Mouse (Mus musculus) embryonic facial prominence, embryonic 10.5 days (tissue): Measurements from ENCODE around the gene Lrrfip1. TPM values are rescaled to one million over a fixed set of nuclear protein-coding genes. Genes with fewer than 3 reads are reported as not detected.

Experiments
- DNase-seq: peaks from one replicate; pipeline ENCODE4 v3.0.0-alpha.2; 2017; ENCODE audit warnings: low spot score
- H3K27ac ChIP-seq: fragments of 300-500 bp; sonication (generic); replicated peaks from 2 replicates; pipeline ENCODE4 v1.5.1; 2016; ENCODE audit warnings: mild to moderate bottlenecking
- H3K27me3 ChIP-seq: fragments of 300-500 bp; sonication (generic); replicated peaks from 2 replicates; pipeline ENCODE4 v1.6.1; 2016; ENCODE audit warnings: low read depth, mild to moderate bottlenecking; ENCODE audit not compliant: poor library complexity, severe bottlenecking
- H3K36me3 ChIP-seq: fragments of 300-500 bp; sonication (generic); replicated peaks from 2 replicates; pipeline ENCODE4 v1.6.1; 2016; ENCODE audit warnings: mild to moderate bottlenecking, moderate library complexity
- H3K4me1 ChIP-seq: fragments of 300-500 bp; sonication (generic); 2 replicates; pipeline ENCODE4 v1.6.1; 2016
- H3K4me3 ChIP-seq: fragments of 300-500 bp; sonication (generic); 2 replicates; pipeline ENCODE4 v1.5.1; 2016; ENCODE audit warnings: mild to moderate bottlenecking, moderate library complexity
- H3K9me3 ChIP-seq: fragments of 300-500 bp; sonication (generic); 2 replicates; pipeline ENCODE4 v1.6.1; 2016; ENCODE audit warnings: mild to moderate bottlenecking
- WGBS: fragments of 180-500 bp; shearing (Covaris S2); methylation state at CpG from one replicate; pipeline ENCODE4 v1.1.7; 2016; 5-methylcytosine and 5-hydroxymethylcytosine counted together
- polyA plus RNA-seq: library from polyadenylated mRNA; unstranded; fragments of >200 nt; fragmentation: Nextera tagmentation; extraction: Ambion mirVana; gene quantifications from 2 replicates; pipeline ENCODE4 v1.2.1, GENCODE M21; 2016

Gene Lrrfip1
- polyA plus RNA-seq, 1 experiment from 2014 or later: 25.7 TPM

DNA sequence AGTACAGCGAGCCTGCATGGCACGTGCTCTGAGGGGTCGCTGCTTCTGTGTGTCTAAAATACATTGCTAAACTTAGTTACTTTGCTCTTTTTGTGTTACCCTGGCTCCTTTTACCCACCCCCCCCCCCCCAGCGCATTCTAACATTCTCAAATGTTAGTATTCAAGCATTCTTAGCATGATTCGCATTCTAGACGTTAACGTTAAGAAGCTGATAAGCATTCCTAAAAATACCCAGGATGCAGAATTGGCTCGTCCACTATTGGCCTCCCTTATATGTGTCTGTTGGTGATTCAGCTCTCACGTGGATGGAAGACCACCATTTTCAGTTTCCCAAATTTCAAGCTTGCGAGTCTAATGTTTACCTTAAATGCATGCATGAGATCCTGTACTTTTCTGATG lies 86.5 kb downstream of the Lrrfip1 start:
- H3K4me3 ChIP-seq: no peak overlapping the region
- peak overlapping the region; percentile 45 for H3K27ac ChIP-seq
- DNase-seq: no peak
- no peaks in the 10 kb centered on the region for H3K9me3 ChIP-seq
- H3K36me3 ChIP-seq: no peaks in the 10 kb centered on the region
- WGBS: 78% methylated on average over 10 of the region's 10 CpGs
- peaks cover 36% of the 10 kb centered on the region for H3K4me1 ChIP-seq
- H3K27me3 ChIP-seq: no peaks in the 10 kb centered on the region

GRCm38 (mm10) chr1:91085686-91086085 lies 87.1 kb downstream of the Lrrfip1 start:
- DNase-seq: peak; percentile 39
- Histone ChIP-seq H3K36me3 (no peaks in the 10 kb centered on the region), H3K27me3 (no peaks in the 10 kb centered on the region), H3K4me3 (no peak overlapping the region), H3K4me1 (peaks cover 38% of the 10 kb centered on the region), H3K9me3 (no peaks in the 10 kb centered on the region), H3K27ac (peak overlapping the region; percentile 74)
- 53% methylated on average over 2 of the region's 2 CpGs for WGBS

- H3K4me1 ChIP-seq: peaks cover 41% of the 10 kb centered on the region
- H3K27me3 ChIP-seq: no peaks in the 10 kb centered on the region
- H3K4me3 ChIP-seq: no peak overlapping the region
- H3K27ac ChIP-seq: peak overlapping the region; percentile 74
- DNase-seq: peak; percentile 39
- no peaks in the 10 kb centered on the region for H3K36me3 ChIP-seq
- no peaks in the 10 kb centered on the region for H3K9me3 ChIP-seq
- WGBS: 45% methylated on average over 3 of the region's 3 CpGs
Observed at GRCm38 (mm10) chr1:91086325-91086724, 87.8 kb downstream of the Lrrfip1 start.

DNA sequence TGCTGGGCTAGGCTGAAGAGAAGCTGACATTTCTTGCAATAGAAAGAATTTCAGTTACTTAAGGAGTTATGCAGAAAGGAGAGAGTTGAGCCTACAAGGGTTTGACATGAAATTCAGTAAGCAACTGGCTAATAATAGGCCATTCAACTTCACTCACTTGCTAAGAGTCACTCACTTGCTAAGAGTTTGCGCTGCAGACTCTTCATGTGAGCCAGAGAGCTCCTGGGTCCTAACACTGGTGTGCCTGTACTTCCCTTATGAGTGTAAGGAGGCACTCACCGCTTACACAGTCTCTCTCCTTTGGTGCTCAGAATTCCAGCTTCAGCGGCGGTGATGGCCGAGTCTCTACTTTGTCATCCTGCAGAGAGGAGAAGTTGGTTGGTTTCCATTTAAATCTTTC lies 88.2 kb downstream of the Lrrfip1 start:
- Histone ChIP-seq H3K36me3 (no peaks in the 10 kb centered on the region), H3K27ac (peak overlapping the region; percentile 74), H3K27me3 (no peaks in the 10 kb centered on the region), H3K9me3 (no peaks in the 10 kb centered on the region), H3K4me1 (peaks cover 45% of the 10 kb centered on the region), H3K4me3 (no peak overlapping the region)
- DNase-seq: no peak
- WGBS: 86% methylated on average over 5 of the region's 5 CpGs

GRCm38 (mm10) chr1:91088027-91088426 lies 89.5 kb downstream of the Lrrfip1 start:
- no peaks in the 10 kb centered on the region for H3K36me3 ChIP-seq
- DNase-seq: no peak
- H3K27me3 ChIP-seq: no peaks in the 10 kb centered on the region
- 0 out of 2 replicates have a peak overlapping the region, but pooled peaks have one; percentile 31 for H3K27ac ChIP-seq
- WGBS: 83% methylated on average over 7 of the region's 7 CpGs
- no peak overlapping the region for H3K4me3 ChIP-seq
- no peaks in the 10 kb centered on the region for H3K9me3 ChIP-seq
- peaks cover 57% of the 10 kb centered on the region for H3K4me1 ChIP-seq

DNA sequence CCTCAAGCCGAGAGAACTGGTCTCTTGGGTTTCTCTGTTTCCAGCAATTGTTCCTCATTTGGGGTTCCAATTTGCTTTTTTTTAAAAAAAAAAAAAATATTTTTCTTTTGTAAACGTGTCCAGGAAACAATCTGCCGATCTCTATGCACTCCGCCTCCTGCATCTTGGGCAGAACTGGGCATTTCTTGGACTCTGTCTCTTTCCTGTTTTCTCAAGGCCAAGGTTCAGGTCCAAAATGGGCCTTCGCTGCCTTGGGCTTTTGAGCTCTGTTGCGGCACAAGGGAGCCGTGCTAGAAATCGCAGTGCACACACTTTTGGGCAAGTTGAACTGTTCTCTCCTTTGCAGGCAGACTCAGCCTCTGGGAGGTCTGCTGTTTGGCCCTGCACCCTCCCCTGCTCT lies 90.4 kb downstream of the Lrrfip1 start:
- peaks cover 63% of the 10 kb centered on the region for H3K4me1 ChIP-seq
- H3K9me3 ChIP-seq: no peaks in the 10 kb centered on the region
- no peak overlapping the region for H3K4me3 ChIP-seq
- H3K27me3 ChIP-seq: no peaks in the 10 kb centered on the region
- H3K27ac ChIP-seq: peak overlapping the region; percentile 54; the same call in 1 of the 2 replicates
- DNase-seq: no peak
- H3K36me3 ChIP-seq: no peaks in the 10 kb centered on the region
- WGBS: 81% methylated on average over 8 of the region's 8 CpGs

- 85% methylated on average over 6 of the region's 6 CpGs for WGBS
- no peak for DNase-seq
Observed at GRCm38 (mm10) chr1:91090456-91090855, 91.9 kb downstream of the Lrrfip1 start.

GRCm38 (mm10) chr1:91092451-91092850 lies 93.9 kb downstream of the Lrrfip1 start:
- H3K4me3 ChIP-seq: no peak overlapping the region
- H3K27me3 ChIP-seq: no peaks in the 10 kb centered on the region
- no peak for DNase-seq
- WGBS: 46% methylated on average over 6 of the region's 6 CpGs
- no peaks in the 10 kb centered on the region for H3K36me3 ChIP-seq
- H3K4me1 ChIP-seq: peaks cover 48% of the 10 kb centered on the region
- H3K9me3 ChIP-seq: no peaks in the 10 kb centered on the region
- H3K27ac ChIP-seq: peak overlapping the region; percentile 35; the same call in 1 of the 2 replicates

More at GRCm38 (mm10) chr1:91090456-91090855, 91.9 kb downstream of the Lrrfip1 start:
- H3K4me1 ChIP-seq: peaks cover 52% of the 10 kb centered on the region
- H3K4me3 ChIP-seq: no peak overlapping the region
- no peaks in the 10 kb centered on the region for H3K9me3 ChIP-seq
- peak overlapping the region; percentile 57; the same call in 1 of the 2 replicates for H3K27ac ChIP-seq
- no peaks in the 10 kb centered on the region for H3K27me3 ChIP-seq
- no peaks in the 10 kb centered on the region for H3K36me3 ChIP-seq

DNA sequence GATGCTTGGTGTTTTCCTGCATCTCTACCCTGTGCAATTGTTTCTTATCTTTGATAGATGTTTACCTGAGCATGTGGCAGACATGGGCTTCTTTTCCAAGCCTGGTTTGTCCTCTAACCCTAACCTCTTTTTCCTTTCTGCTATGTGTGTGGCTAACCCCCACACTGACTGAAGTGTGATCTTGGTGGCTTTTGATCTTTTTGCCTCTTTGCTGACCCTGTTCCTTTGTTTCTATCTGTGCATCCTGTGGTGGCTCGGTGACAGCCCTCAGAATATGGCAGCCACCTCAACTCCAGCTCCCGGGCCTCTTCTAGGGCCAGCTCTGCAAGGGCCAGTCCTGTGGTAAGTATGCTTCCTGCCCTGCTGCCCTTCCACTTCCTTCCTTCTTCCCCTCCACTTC lies 94.8 kb downstream of the Lrrfip1 start:
- H3K27me3 ChIP-seq: no peaks in the 10 kb centered on the region
- peaks cover 45% of the 10 kb centered on the region for H3K4me1 ChIP-seq
- H3K36me3 ChIP-seq: no peaks in the 10 kb centered on the region
- no peak overlapping the region for H3K4me3 ChIP-seq
- no peaks in the 10 kb centered on the region for H3K9me3 ChIP-seq
- no peak overlapping the region for H3K27ac ChIP-seq
- WGBS: 76% methylated on average over 2 of the region's 2 CpGs
- DNase-seq: no peak

DNA sequence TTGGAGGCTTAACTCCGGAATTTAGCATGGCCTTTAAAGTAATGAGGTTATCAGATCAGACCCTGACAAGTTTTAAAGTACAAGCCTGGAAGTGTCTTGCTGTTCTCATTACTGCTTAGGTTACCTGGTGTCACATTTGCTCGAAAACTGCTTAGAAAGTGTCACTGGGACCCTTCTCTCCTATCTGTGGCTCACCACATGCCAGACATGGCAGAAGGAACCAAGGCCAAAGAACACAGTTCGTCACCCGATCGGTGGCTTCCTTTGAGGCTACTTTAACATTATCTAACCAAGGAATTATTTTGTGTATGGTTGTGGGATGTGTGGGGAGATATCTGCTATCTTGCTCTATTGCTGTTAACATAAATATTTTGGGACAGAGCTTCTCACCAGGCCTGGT lies 95.5 kb downstream of the Lrrfip1 start:
- Histone ChIP-seq H3K9me3 (no peaks in the 10 kb centered on the region), H3K4me3 (no peak overlapping the region), H3K27ac (no peak overlapping the region), H3K36me3 (no peaks in the 10 kb centered on the region), H3K27me3 (no peaks in the 10 kb centered on the region), H3K4me1 (peaks cover 49% of the 10 kb centered on the region)
- WGBS: 90% methylated on average over 5 of the region's 5 CpGs
- DNase-seq: no peak

GRCm38 (mm10) chr1:91095258-91095657 lies 96.7 kb downstream of the Lrrfip1 start:
- H3K27ac ChIP-seq: no peak overlapping the region
- 83% methylated on average over 3 of the region's 3 CpGs for WGBS
- H3K36me3 ChIP-seq: no peaks in the 10 kb centered on the region

DNA sequence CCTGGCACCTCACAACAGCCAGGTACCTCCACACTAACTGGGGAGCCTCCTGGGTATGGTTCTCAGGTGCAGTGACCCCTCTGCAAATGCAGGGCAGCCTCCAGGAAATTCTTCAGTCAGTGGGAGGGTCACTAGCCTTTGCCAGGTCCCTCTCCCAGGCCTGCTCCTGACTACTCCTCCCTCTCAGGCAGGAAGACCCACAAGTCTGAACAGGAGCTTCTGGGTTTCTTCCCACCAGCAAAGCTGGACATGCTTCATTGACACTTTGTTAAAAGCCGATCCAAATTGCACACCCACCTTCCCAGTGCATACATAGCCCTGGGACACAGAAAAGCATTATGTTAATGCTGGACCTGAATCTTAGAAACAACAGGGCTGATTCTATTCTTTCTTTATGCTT lies 97.3 kb downstream of the Lrrfip1 start:
- H3K27ac ChIP-seq: peak overlapping the region; percentile 57
- whole genome bisulfite sequencing: 61% methylated on average over 1 of the region's 1 CpGs

More at GRCm38 (mm10) chr1:91095258-91095657, 96.7 kb downstream of the Lrrfip1 start:
- no peaks in the 10 kb centered on the region for H3K27me3 ChIP-seq
- DNase-seq: no peak
- H3K4me3 ChIP-seq: no peak overlapping the region
- H3K4me1 ChIP-seq: peaks cover 46% of the 10 kb centered on the region
- no peaks in the 10 kb centered on the region for H3K9me3 ChIP-seq

GRCm38 (mm10) chr1:91096490-91096889 lies 98.0 kb downstream of the Lrrfip1 start:
- Histone ChIP-seq H3K9me3 (no peaks in the 10 kb centered on the region), H3K27ac (peak overlapping the region; percentile 57), H3K27me3 (no peaks in the 10 kb centered on the region), H3K4me3 (no peak overlapping the region), H3K4me1 (peaks cover 39% of the 10 kb centered on the region), H3K36me3 (no peaks in the 10 kb centered on the region)
- no peak for DNase-seq
- WGBS: 62% methylated on average over 5 of the region's 5 CpGs

More for the DNA sequence above, 97.3 kb downstream of the Lrrfip1 start:
- Histone ChIP-seq H3K4me3 (no peak overlapping the region), H3K9me3 (no peaks in the 10 kb centered on the region), H3K36me3 (no peaks in the 10 kb centered on the region), H3K4me1 (peaks cover 44% of the 10 kb centered on the region), H3K27me3 (no peaks in the 10 kb centered on the region)
- DNase-seq: no peak
